Mouse (Mus musculus) testis, adult 2 months (tissue): ENCODE data around the gene Dusp18.
A peak's percentile ranks its signal among the peaks of the same experiment; 100 is the strongest.

ENCODE experiments used
- CTCF ChIP-seq: fragments of 200-500 bp; IDR thresholded peaks from 2 replicates; pipeline ENCODE4 v1.5.1; 2012; ENCODE audit warnings: low read depth, mild to moderate bottlenecking, inconsistent platforms, low read length, moderate library complexity; ENCODE audit not compliant: control insufficient read depth, insufficient read depth, insufficient replicate concordance
- POLR2A ChIP-seq: fragments of 200-500 bp; IDR thresholded peaks from 2 replicates; pipeline ENCODE4 v1.6.1; 2012; ENCODE audit warnings: low read depth, mild to moderate bottlenecking, inconsistent platforms, low read length, moderate library complexity; ENCODE audit not compliant: control insufficient read depth

DNA sequence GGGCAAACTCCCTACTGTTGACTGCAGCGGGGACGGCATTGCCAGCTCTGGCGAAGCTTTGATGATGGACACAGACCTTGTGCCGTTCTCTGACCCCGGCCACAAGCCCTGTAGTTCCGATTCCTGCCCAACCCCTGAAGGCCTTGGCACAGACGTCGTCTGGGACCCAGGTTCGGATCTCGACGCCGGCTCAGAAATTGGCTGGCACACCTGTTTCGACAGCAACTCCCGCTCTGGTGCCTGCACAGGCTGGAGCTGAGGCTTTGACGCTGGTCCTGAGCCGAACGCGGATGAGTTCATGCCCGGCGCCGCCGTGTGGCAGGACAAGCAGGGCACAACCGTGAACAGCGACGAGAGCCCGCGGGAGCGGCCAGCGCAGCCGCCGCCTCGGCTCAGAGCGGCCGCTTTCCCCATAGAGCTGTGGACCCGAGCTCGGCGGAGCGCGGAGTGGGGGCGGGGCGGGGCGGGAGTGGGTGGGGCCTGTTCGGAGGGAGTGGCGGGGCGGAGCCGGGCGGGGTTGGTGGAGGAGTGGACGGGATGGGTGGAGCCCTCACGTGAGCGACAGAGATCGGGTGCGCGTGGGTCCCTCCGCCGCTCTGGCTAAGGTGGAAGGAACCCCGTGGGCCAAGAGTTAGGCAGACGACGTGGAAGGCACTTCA, 31.5 kb upstream of the Dusp18 start, which contains the start of gene Osbp2:
- TF ChIP-seq POLR2A (peak; percentile 44; the same call in 1 of the 2 replicates), CTCF (no peak)
